Mouse (Mus musculus) CH12.LX (cell line): ENCODE data around the gene Pah. TPM values are rescaled to one million over a fixed set of nuclear protein-coding genes. Genes with fewer than 3 reads are reported as not detected.

Experiments used
- DNase-seq: peaks from one replicate; pipeline ENCODE4 v3.0.0-alpha.2; 2013; ENCODE audit errors: extremely low read depth
- H3K27ac ChIP-seq: 2 replicates; pipeline ENCODE4 v1.5.1; 2012; ENCODE audit warnings: low read depth, mild to moderate bottlenecking, control low read depth, moderate library complexity; ENCODE audit not compliant: insufficient read depth
- H3K27me3 ChIP-seq: replicated peaks from 2 replicates; pipeline ENCODE3; 2012; ENCODE audit warnings: inconsistent platforms
- H3K36me3 ChIP-seq, 2 experiments: replicated peaks in 1 of 2; 2 replicates each; pipeline versions ENCODE3 to v1.6.1; 2012; ENCODE audit warnings: inconsistent platforms in 1 of 2, low read length in 1 of 2, mild to moderate bottlenecking in 1 of 2, mixed read lengths in 1 of 2, moderate library complexity in 1 of 2; ENCODE audit not compliant: control insufficient read depth in 1 of 2, insufficient read depth in 1 of 2
- H3K4me1 ChIP-seq, 2 experiments: 2 replicates each; pipeline ENCODE4 v1.6.1; 2012; ENCODE audit warnings: inconsistent platforms in 1 of 2, moderate library complexity in 1 of 2; ENCODE audit not compliant: insufficient read depth in 2 of 2, control insufficient read depth in 1 of 2
- H3K4me2 ChIP-seq: 2 replicates; pipeline ENCODE4 v1.6.1; 2012; ENCODE audit warnings: low read depth, mild to moderate bottlenecking, control low read depth; ENCODE audit not compliant: poor library complexity, insufficient read depth, severe bottlenecking
- H3K4me3 ChIP-seq, 3 experiments: fragments of 150-350 bp in 1 of 3; sonication (generic) in 1 of 3; replicated peaks in 1 of 3; 2 replicates each; pipeline versions ENCODE3 to v1.5.1; 2011 to 2012; ENCODE audit warnings: low read depth in 2 of 3, low read length in 2 of 3, mild to moderate bottlenecking in 2 of 3, moderate library complexity in 2 of 3, control low read depth in 1 of 3, improper control_type of control experiment in 1 of 3, inconsistent platforms in 1 of 3, mixed read lengths in 1 of 3; ENCODE audit not compliant: poor library complexity in 1 of 3
- H3K79me2 ChIP-seq: replicated peaks from 2 replicates; pipeline ENCODE4 v1.6.1; 2012; ENCODE audit warnings: mild to moderate bottlenecking, moderate library complexity; ENCODE audit not compliant: control insufficient read depth, poor library complexity, insufficient read depth, severe bottlenecking; ENCODE audit errors: extremely low read depth
- H3K9ac ChIP-seq: 2 replicates; pipeline ENCODE4 v1.6.1; 2012; ENCODE audit warnings: low read depth, mild to moderate bottlenecking, control low read depth, moderate library complexity; ENCODE audit not compliant: insufficient read depth
- H3K9me3 ChIP-seq: replicated peaks from 2 replicates; pipeline ENCODE3; 2012; ENCODE audit warnings: low read length, inconsistent platforms, mixed read lengths
- CHD1 ChIP-seq: IDR thresholded peaks from 2 replicates; pipeline ENCODE4 v1.6.1; 2012; ENCODE audit warnings: low read depth, low read length, improper control_type of control experiment, inconsistent platforms
- E2F4 ChIP-seq: IDR thresholded peaks from 2 replicates; pipeline ENCODE4 v1.6.1; 2011; ENCODE audit warnings: low read depth, low read length, improper control_type of control experiment; ENCODE audit not compliant: insufficient replicate concordance
- EP300 ChIP-seq: IDR thresholded peaks from 2 replicates; pipeline ENCODE4 v1.6.1; 2011; ENCODE audit warnings: low read length, improper control_type of control experiment
- ETS1 ChIP-seq: conservative IDR thresholded peaks from 2 replicates; pipeline ENCODE4 v1.6.1; 2012; ENCODE audit warnings: low read depth, mild to moderate bottlenecking, inconsistent platforms, low read length, improper control_type of control experiment, moderate library complexity
- GABPA ChIP-seq: IDR thresholded peaks from 2 replicates; pipeline ENCODE4 v1.6.1; 2012; ENCODE audit warnings: low read depth, low read length, improper control_type of control experiment, inconsistent platforms; ENCODE audit not compliant: insufficient replicate concordance
- HCFC1 ChIP-seq: IDR thresholded peaks from 2 replicates; pipeline ENCODE4 v1.6.1; 2012; ENCODE audit warnings: low read depth, mild to moderate bottlenecking, inconsistent platforms, low read length, improper control_type of control experiment
- IRF4 ChIP-seq: IDR thresholded peaks from 2 replicates; pipeline ENCODE4 v1.6.1; 2014; ENCODE audit warnings: low read depth, mild to moderate bottlenecking, inconsistent platforms, low read length, improper control_type of control experiment
- JUN ChIP-seq: IDR thresholded peaks from 2 replicates; pipeline ENCODE4 v1.6.1; 2011; ENCODE audit warnings: low read depth, mild to moderate bottlenecking, low read length, improper control_type of control experiment, moderate library complexity; ENCODE audit not compliant: insufficient read depth
- KAT2A ChIP-seq: IDR thresholded peaks from 2 replicates; pipeline ENCODE4 v1.6.1; 2012; ENCODE audit warnings: low read length, improper control_type of control experiment, inconsistent platforms; ENCODE audit not compliant: insufficient replicate concordance
- MAZ ChIP-seq: IDR thresholded peaks from 2 replicates; pipeline ENCODE4 v1.6.1; 2012; ENCODE audit warnings: low read depth, mild to moderate bottlenecking, inconsistent platforms, low read length, improper control_type of control experiment, moderate library complexity
- MEF2A ChIP-seq: IDR thresholded peaks from 2 replicates; pipeline ENCODE4 v1.6.1; 2014; ENCODE audit warnings: low read depth, mild to moderate bottlenecking, inconsistent platforms, low read length, improper control_type of control experiment, borderline replicate concordance
- MYC ChIP-seq: IDR thresholded peaks from 2 replicates; pipeline ENCODE4 v1.6.1; 2011; ENCODE audit warnings: low read depth, mild to moderate bottlenecking, improper control_type of control experiment, low read length
- NELFE ChIP-seq: IDR thresholded peaks from 2 replicates; pipeline ENCODE4 v1.6.1; 2011; ENCODE audit warnings: low read depth, low read length, improper control_type of control experiment
- NRF1 ChIP-seq: IDR thresholded peaks from 2 replicates; pipeline ENCODE4 v1.6.1; 2014; ENCODE audit warnings: low read depth, mild to moderate bottlenecking, inconsistent platforms, low read length, improper control_type of control experiment, moderate library complexity
- PAX5 ChIP-seq: IDR thresholded peaks from 2 replicates; pipeline ENCODE4 v1.6.1; 2012; ENCODE audit warnings: low read length, inconsistent platforms, mixed read lengths
- RAD21 ChIP-seq: IDR thresholded peaks from 2 replicates; pipeline ENCODE4 v1.6.1; 2011; ENCODE audit warnings: low read depth, mild to moderate bottlenecking, low read length, improper control_type of control experiment, moderate library complexity
- TBP ChIP-seq: conservative IDR thresholded peaks from 2 replicates; pipeline ENCODE4 v1.6.1; 2011; ENCODE audit warnings: low read depth, low read length, improper control_type of control experiment
- TCF12 ChIP-seq: IDR thresholded peaks from 2 replicates; pipeline ENCODE4 v1.6.1; 2014; ENCODE audit warnings: low read depth, mild to moderate bottlenecking, inconsistent platforms, low read length, improper control_type of control experiment
- UBTF ChIP-seq: IDR thresholded peaks from 2 replicates; pipeline ENCODE4 v1.6.1; 2012; ENCODE audit warnings: low read depth, mild to moderate bottlenecking, inconsistent platforms, low read length, improper control_type of control experiment, moderate library complexity
- ZC3H11A ChIP-seq: IDR thresholded peaks from 2 replicates; pipeline ENCODE4 v1.6.1; 2012; ENCODE audit warnings: low read depth, mild to moderate bottlenecking, inconsistent platforms, low read length, improper control_type of control experiment
- dilution Hi-C: fragments of 300-500 bp; cut with MboI; formaldehyde crosslinking; loops from 2 replicates; pipeline ENCODE4 v1.14.3; 2020; ENCODE audit warnings: low sequenced_read_pairs; ENCODE audit not compliant: extremely low pct_unique_long_range_greater_than_20kb, extremely low pct_ligation_motif_present
- in situ Hi-C: fragments of 300-500 bp; cut with MboI; formaldehyde crosslinking; loops from 3 replicates; pipeline ENCODE4 v1.14.3; 2019; ENCODE audit warnings: low sequenced_read_pairs, low pct_ligation_motif_present, low pct_unique_long_range_greater_than_20kb, mixed read lengths
- polyA plus RNA-seq: library from polyadenylated mRNA; unstranded; fragments of >175 nt; gene quantifications from 2 replicates; pipeline ENCODE4 v1.2.1, GENCODE M21; 2012; ENCODE audit warnings: low read depth; ENCODE audit not compliant: insufficient read length
- total RNA-seq, 2 experiments: library from RNA; depleted of rRNA; stranded (reverse); fragments of 300-350 nt in 1 of 2; fragments of >200 nt in 1 of 2; gene quantifications; 2 replicates each; pipeline ENCODE4 v1.2.3; 2012 to 2014

Pah gene
- total and polyA plus RNA-seq, 3 experiments: not detected

- no peaks in the 10 kb centered on the region for H3K79me2 ChIP-seq
- no peaks in the 10 kb centered on the region for H3K36me3 ChIP-seq
- no peak overlapping the region for H3K4me3 ChIP-seq
- no peak for TF ChIP-seq CHD1
- no peak for TF ChIP-seq ETS1
- no peak for TF ChIP-seq IRF4
- no peak for TF ChIP-seq JUN
- no peak for TF ChIP-seq HCFC1
- TF ChIP-seq TBP: no peak
- TF ChIP-seq MAZ: no peak
- TF ChIP-seq PAX5: no peak
- TF ChIP-seq GABPA: no peak
- TF ChIP-seq MEF2A: no peak
- TF ChIP-seq EP300: no peak
- TF ChIP-seq ZC3H11A: no peak
- TF ChIP-seq E2F4: no peak
- no peak for TF ChIP-seq MYC
- no peak for TF ChIP-seq UBTF
- no peak for TF ChIP-seq RAD21
- no peak for TF ChIP-seq TCF12
- TF ChIP-seq KAT2A: no peak
- no peak for TF ChIP-seq NRF1
- TF ChIP-seq NELFE: no peak
- DNase-seq: no peak
- no peak overlapping the region for H3K9ac ChIP-seq
- dilution Hi-C loops (no loop called here), in situ Hi-C loops (no loop called here)
- H3K4me2 ChIP-seq: no peak overlapping the region
- H3K27ac ChIP-seq: no peak overlapping the region
- H3K9me3 ChIP-seq: peaks cover 8% of the 10 kb centered on the region
- H3K27me3 ChIP-seq: no peaks in the 10 kb centered on the region
- no peaks in the 10 kb centered on the region for H3K4me1 ChIP-seq
Observed at GRCm38 (mm10) chr10:87492661-87493551, 28.7 kb upstream of the Pah start.

GRCm38 (mm10) chr10:87493576-87493975, 28.0 kb upstream of the Pah start, which contains the start of gene Ascl1:
Gene Ascl1, minus strand, starts transcription at chr10:87493660.
- Histone ChIP-seq H3K4me1 (no peaks in the 10 kb centered on the region), H3K9me3 (peaks cover 10% of the 10 kb centered on the region), H3K4me3 (no peak within 1 kb of the TSS), H3K79me2 (no peaks in the 10 kb centered on the region)
- no peak for DNase-seq
- in situ Hi-C loops (no loop called here), dilution Hi-C loops (no loop called here)
- TF ChIP-seq MYC (no peak), GABPA (no peak), ETS1 (no peak), IRF4 (no peak)
- TF ChIP-seq, all 38 proteins: peak for 0
- Histone ChIP-seq H3K36me3 (no peaks in the 10 kb centered on the region), H3K9ac (no peak within 1 kb of the TSS), H3K27ac (no peak within 1 kb of the TSS), H3K27me3 (no peaks in the 10 kb centered on the region), H3K4me2 (no peak within 1 kb of the TSS)
